Mouse (Mus musculus) liver (tissue): Measurements from ENCODE around the gene Foxk2.

Experiments used
- DNase-seq: peaks from one replicate; pipeline ENCODE4 v3.0.0-alpha.2; 2020; ENCODE audit warnings: mixed read lengths

Foxk2 gene

DNA sequence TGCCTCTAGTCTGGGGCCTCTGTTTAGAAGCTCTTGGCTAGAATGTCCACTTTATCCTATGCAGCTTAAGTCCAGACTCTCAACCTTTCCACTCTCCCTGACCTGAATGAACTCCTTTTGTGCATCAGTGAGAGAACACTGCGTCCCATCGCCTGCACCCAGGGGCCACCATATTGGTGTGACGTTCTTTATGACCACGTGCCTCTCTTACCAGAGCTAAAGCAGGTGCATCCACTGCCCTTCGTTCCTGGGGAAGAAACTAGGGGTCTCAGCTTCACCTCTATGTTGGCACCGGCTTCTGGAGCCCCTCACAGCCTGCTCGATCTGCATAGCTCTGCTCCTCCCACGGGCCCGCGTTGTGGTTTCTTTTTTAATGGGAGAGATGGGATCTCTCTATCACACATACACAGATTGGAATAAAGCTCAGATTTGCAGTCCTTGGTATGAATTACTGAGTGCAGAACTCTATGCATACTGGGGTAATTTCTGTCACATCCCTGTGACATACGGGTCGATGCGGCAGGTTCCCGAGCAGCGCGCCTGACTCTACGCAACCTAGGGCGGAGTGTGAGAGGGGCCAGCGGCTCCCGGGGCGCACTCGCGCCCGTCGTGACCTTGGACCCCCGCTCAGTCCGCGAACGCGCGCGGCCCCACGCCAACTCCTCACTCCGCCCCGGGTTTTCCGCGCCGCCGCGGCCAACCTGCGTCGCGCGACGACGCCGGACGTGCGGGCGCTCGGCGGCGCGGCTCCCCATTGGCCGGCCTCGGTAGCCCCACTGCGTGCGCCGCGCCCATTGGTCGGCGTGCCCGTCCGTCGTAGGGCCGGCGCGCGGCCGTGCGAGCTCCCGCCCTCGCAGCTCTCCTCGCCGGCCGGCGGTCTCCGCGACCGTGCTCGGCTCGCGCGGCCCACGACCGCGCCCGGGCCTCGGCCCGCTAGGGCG is at the start of gene Foxk2:
Gene Foxk2, plus strand, starts transcription at position 831 of the 941 bp plus-strand sequence.
- DNase-seq = peak; percentile 92

GRCm38 (mm10) chr11:121216831-121217230 is 43.0 kb upstream of the Foxk2 start:
- no peak for DNase-seq

DNA sequence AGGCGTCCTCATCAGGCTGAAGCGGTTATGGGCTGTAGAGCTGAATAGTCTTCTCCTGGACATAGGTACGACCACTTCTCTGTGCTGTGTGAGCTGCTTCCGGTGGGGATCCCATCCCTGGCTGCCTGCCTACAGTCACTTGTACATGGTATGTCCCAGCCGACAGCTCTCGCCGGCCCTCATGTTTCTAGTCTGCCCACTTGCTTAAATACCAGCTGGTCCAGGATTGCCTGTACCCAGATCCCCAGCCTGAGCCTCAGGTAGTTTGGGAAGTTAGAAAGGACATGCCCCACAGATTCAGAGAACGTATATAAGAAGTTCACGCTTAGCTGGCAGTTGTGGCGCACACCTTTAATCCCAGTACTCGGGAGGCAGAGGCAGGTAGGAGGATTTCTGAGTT is 40.0 kb upstream of the Foxk2 start:
- DNase-seq = no peak

DNA sequence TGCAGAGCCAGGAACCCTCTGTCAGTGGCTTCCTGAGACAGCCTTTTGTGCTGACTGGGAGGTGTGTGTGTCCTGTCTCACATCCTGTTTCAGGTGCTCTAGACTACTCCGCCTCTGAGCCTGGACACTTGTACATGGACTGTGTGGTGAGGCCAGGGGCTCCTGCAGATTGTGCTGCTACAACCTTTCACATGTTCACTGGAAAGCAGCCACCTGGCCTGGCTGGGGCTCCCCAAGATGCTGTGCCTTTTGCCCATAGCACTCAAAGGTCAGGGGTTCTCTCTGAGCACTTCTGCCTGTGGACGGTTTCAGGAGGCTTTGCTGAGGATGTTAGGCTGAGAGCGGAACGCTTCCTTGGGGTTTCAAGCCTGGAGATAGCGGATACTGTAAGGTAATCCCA is 39.0 kb upstream of the Foxk2 start:
- DNase-seq = no peak

- DNase-seq = no peak
These were observed 38.3 kb upstream of the Foxk2 start for GRCm38 (mm10) chr11:121221321-121222010.

- peak; percentile 47 for DNase-seq
These were observed 31.4 kb upstream of the Foxk2 start for GRCm38 (mm10) chr11:121228129-121229017.

- peak; percentile 84 for DNase-seq
These were observed 30.8 kb upstream of the Foxk2 start, which contains the start of gene Cybc1 for GRCm38 (mm10) chr11:121229018-121229439. Gene Cybc1, minus strand, starts transcription at chr11:121229322.

- no peak for DNase-seq
These were observed 28.6 kb upstream of the Foxk2 start for GRCm38 (mm10) chr11:121231191-121231590.

DNA sequence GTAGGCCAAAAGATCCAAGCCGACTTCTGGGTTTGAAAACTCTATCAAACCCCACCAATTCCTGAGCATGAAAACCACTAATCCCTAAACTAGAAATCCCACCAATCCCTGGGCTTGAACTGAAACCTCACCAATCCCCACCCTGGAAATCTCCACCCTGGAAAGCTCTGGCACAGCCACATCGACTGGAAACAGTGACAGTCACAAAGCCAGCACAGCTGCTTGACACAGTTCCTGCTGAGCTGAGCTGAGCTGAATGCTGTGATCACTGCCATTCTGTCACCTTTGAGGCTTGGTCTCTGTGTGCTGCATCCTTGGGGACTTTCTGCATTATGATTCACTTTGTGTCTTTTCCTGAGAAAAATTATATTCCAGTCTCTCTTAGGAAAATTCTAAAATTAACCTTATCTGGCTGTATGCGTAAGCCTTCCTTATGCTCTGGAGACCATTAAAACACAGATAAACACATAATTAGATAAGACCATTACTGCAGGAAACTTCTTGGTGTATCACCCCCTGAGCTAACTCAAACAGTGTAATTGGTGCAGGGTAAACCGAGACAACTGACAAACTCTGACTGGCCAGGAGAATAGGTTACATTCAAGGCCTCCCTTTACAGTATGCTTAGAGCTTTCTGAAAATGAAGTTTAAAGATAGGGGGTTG is 28.0 kb upstream of the Foxk2 start:
- DNase-seq = no peak

- peak; percentile 66 for DNase-seq
These were observed 27.1 kb upstream of the Foxk2 start for GRCm38 (mm10) chr11:121232706-121233105.

DNA sequence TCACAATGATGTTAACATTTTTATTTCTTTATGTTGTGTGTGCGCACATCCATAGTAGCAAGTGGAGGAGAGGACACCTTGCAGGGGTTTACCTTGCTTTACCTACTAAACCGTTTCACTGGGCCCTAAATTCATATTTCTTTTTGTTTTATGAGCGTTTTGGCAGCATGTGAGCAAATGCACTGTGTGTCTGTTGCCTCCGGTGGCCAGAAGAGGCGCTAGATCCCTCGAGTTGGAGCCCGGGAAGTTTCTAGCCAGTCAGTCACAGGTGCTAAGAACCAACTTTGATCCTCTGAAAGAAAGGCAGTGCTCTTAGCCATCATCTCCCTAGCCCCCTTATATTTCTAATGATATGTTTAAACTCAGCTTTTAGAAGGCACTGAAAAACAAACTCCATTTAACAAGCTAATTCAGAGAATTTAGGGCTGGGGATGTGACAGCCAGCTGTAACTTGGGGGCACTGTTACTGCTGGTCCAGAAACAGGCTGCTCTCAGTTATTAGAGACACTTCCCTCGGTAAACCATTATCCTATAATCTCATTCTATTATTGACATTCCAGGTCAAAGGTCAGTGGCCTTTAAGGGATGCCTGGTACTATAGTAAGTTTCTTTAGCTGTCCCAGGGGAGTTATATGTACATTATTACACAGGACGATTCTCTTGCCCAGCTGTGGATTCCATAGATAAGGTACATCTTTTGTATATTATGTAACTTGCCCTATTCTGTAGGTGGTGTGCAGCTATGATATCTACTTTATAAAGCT is 24.1 kb upstream of the Foxk2 start:
- peak; percentile 80 for DNase-seq

- peak; percentile 99 for DNase-seq
These were observed 23.0 kb upstream of the Foxk2 start, which contains the start of gene Narf for GRCm38 (mm10) chr11:121236564-121237344. Gene Narf, plus strand, starts transcription at chr11:121237253.

DNA sequence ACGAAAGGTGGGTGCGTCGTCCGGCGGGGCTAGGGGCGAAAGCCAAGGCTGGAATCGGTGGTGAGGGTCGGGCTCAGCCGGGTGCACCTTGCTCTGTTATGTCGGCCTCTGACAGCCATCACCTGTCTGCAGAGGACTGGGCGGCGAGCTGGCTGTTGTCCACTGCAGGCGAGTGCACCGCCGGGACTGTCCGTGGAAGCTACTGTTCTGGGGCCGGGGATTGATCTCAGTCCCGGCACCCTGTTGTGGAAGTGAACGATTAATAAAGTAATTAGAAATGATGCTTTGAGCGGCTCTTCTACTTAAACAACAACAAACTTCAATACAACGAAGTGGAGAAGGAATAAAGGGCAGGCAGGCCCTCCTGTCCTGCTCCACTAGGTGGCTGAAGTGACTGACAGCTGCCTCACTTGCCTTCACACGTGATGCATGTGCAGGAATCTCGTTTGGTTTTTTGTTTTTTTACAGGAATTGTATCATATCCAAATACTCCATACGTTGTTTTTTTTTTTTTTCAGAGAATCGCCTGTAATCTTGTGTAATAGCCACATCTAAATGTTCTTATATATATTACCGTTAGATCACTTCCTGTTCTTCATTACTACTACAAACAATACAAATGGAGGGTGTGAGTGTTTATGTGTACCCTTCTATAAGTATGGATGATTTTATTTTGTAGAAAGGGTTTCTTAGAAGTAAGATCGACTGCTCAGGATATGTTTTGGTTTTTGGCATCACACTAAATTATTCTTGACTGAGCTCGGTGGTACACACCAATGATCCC is 22.3 kb upstream of the Foxk2 start:
- peak; percentile 69 for DNase-seq

- peak; percentile 44 for DNase-seq
These were observed 20.1 kb upstream of the Foxk2 start for GRCm38 (mm10) chr11:121239669-121240068.

- DNase-seq = no peak
These were observed 9.6 kb upstream of the Foxk2 start for GRCm38 (mm10) chr11:121250196-121250595.

DNA sequence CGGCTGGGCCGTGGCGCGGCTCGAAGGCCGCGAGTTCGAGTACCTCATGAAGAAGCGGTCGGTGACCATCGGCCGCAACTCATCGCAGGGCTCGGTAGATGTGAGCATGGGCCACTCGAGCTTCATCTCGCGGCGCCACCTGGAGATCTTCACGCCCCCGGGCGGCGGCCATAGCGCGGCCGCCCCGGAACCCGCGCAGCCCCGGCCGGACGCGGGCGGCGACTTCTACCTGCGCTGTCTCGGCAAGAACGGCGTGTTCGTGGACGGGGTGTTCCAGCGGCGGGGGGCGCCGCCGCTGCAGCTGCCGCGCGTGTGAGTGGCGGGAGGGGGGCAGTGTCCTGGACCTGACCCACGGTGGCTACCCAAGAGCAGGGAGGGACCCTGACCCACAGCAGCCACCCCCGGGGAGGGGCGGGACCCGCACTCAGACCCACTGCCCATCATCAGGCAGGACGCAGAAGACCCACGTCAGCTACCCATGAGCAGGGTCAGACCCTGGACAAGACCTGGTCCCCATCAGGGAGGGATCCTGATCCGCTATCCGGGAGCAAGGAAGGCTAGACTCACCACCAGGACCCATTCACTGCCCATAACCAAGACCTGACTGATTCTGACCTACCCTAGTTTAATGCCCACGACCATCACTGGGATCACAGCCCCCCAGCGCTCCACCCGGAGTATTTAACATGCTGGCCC is 569 bp downstream of the Foxk2 start:
- peak; percentile 46 for DNase-seq

GRCm38 (mm10) chr11:121261074-121261473 is 1.3 kb downstream of the Foxk2 start:
- no peak for DNase-seq

GRCm38 (mm10) chr11:121277516-121277915 is 17.7 kb downstream of the Foxk2 start:
- no peak for DNase-seq

GRCm38 (mm10) chr11:121278011-121278410 is 18.2 kb downstream of the Foxk2 start:
- DNase-seq = no peak
